8 mouse cellular contexts compared by ENCODE assay signal in the genomic region with DNA sequence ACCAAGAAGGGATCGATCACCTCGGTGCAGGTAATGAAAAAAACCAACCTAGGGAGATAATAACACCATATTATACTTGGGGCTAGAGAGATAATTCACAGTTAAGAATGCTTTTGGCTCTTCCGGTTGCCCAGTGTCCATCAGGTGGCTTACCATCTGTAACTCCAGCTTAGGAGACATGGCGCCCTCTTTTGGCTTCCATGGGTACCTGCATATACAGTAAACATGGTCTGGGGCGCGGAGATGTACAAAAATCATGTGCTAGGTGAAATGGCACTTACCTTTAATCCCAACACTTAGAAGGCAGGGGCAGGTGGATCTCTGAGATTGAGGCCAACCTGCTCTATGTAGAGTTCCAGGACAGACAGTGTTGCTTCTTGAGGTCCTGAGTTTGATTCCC. TPM values are rescaled to one million over a fixed set of nuclear protein-coding genes. Genes with fewer than 3 reads are reported as not detected.
A peak's percentile ranks its signal among the peaks of the same experiment; 100 is the strongest.
DNase-seq lines count a peak whose midpoint lies in the region; ATAC-seq and TF ChIP-seq lines count a peak whose summit lies in the region.
"Had no signal": no experiment of that assay in that cellular context is flagged by ENCODE, and none has a peak within 500 bp of the region (broad histone marks: within the 10 kb centered on the region; RNA-seq: fewer than 3 reads in every experiment).

No protein-coding gene starts in this region.

- 82% methylated on average over 6 of the region's 6 CpGs for WGBS in kidney, embryonic 16.5 days

- no peak overlapping the region for H3K4me3 ChIP-seq in kidney, embryonic 16.5 days (ENCODE audit: low read length)
- H3K4me3 ChIP-seq in E14TG2a.4 (replicated peaks; ENCODE audit: low read length) = peak overlapping the region; percentile 99; the same call in 1 of the 2 replicates
- H3K4me3 ChIP-seq: erythroblast, embryonic 14.5 days had no signal

- no peaks in the 10 kb centered on the region for H3K9me3 ChIP-seq in kidney, embryonic 16.5 days (ENCODE audit: low read length)
- no peaks in the 10 kb centered on the region for H3K9me3 ChIP-seq in E14TG2a.4 (ENCODE audit: low read length)

- DNase-seq in kidney, adult 9 months = peak; percentile 51
- peak; percentile 85 for DNase-seq in ZHBTc4 (ENCODE audit: low read depth, low spot score)
- peak; percentile 48 for DNase-seq in heart, postnatal 4 days
- peak; percentile 52 for DNase-seq in thymus, postnatal 14 days
- no peak for DNase-seq in right cerebral cortex, postnatal 25 days

- peak; percentile 65 for TF ChIP-seq CTCF in E14TG2a.4 (conservative IDR thresholded peaks at IDR 0.05; ENCODE audit: low read length)

- ATAC-seq in kidney, embryonic 16.5 days (ENCODE audit: low FRiP score, low TSS enrichment) = no peak

- no peak overlapping the region for H3K4me2 ChIP-seq in kidney, embryonic 16.5 days (replicated peaks; ENCODE audit: low read depth, low read length)

- H3K9ac ChIP-seq in kidney, embryonic 16.5 days (replicated peaks; ENCODE audit: low read length) = no peak overlapping the region

- H3K4me1 ChIP-seq in kidney, embryonic 16.5 days (ENCODE audit: insufficient read depth, low read length) = peaks cover 27% of the 10 kb centered on the region
- H3K4me1 ChIP-seq in E14TG2a.4 (replicated peaks; ENCODE audit: low read depth, low read length) = peaks cover 59% of the 10 kb centered on the region

- no peaks in the 10 kb centered on the region for H3K27me3 ChIP-seq in kidney, embryonic 16.5 days (ENCODE audit: insufficient read depth, low read length)
- no peaks in the 10 kb centered on the region for H3K27me3 ChIP-seq in E14TG2a.4 (ENCODE audit: insufficient read depth, low read length)

- peaks cover 58% of the 10 kb centered on the region for H3K36me3 ChIP-seq in kidney, embryonic 16.5 days (ENCODE audit: insufficient read depth, low read length)
- H3K36me3 ChIP-seq in E14TG2a.4 (ENCODE audit: insufficient read depth, low read length) = peaks cover 69% of the 10 kb centered on the region

- H3K27ac ChIP-seq in kidney, embryonic 16.5 days (ENCODE audit: low read length) = no peak overlapping the region

RNA-seq across cellular contexts. Expression of a gene that starts 3.3 kb away (rescaled TPM):
- 3,411 and 3,412 TPM in 2 replicates for polyA plus RNA-seq in kidney, embryonic 16.5 days (2015; fragmentation: Nextera tagmentation; extraction: Ambion mirVana)
- 1,000 to 10,000 TPM; 6,416 to 6,613 TPM for total RNA-seq in heart, postnatal 4 days (2021)

RNA-seq across cellular contexts. Expression of a gene that starts 5.0 kb away (rescaled TPM):
- 10.9 and 14.3 TPM in 2 replicates for polyA plus RNA-seq in kidney, embryonic 16.5 days (2015; fragmentation: Nextera tagmentation; extraction: Ambion mirVana)
- 10 to 100 TPM; 28.0 to 30.0 TPM for total RNA-seq in heart, postnatal 4 days (2021)

RNA-seq across cellular contexts. Expression of a gene that starts 27.6 kb away (rescaled TPM):
- polyA plus RNA-seq in kidney, embryonic 16.5 days (2015; fragmentation: Nextera tagmentation; extraction: Ambion mirVana) = 409 and 441 TPM in 2 replicates
- 100 to 1,000 TPM; 125 to 132 TPM for total RNA-seq in heart, postnatal 4 days (2021)

RNA-seq across cellular contexts. Expression of a gene that starts 51.0 kb away (rescaled TPM):
- polyA plus RNA-seq in kidney, embryonic 16.5 days (2015; fragmentation: Nextera tagmentation; extraction: Ambion mirVana) = 667 and 704 TPM in 2 replicates
- 100 to 1,000 TPM; 738 to 766 TPM for total RNA-seq in heart, postnatal 4 days (2021)
